Mouse (Mus musculus) lung, embryonic 15.5 days (tissue): Measurements from ENCODE around the gene Abi3. TPM values are rescaled to one million over a fixed set of nuclear protein-coding genes. Genes with fewer than 3 reads are reported as not detected.
"Not testable (repeated sequence)": the region's sequence is repeated elsewhere in the genome, so short reads cannot be mapped to it uniquely, and the experiment has no call there.

Experiments
- ATAC-seq: fragments of 200-750 bp; cut with Nextera tagmentation; 2 replicates; pipeline ENCODE4 v1.8.0; 2017; ENCODE audit warnings: moderate number of reproducible peaks, borderline replicate concordance; ENCODE audit not compliant: low FRiP score, low TSS enrichment; ENCODE audit errors: extremely low read depth
- H3K27ac ChIP-seq: fragments of 300-500 bp; sonication (generic); 2 replicates; pipeline ENCODE4 v1.5.1; 2015; ENCODE audit warnings: moderate library complexity, mild to moderate bottlenecking, inconsistent platforms
- H3K27me3 ChIP-seq: fragments of 300-500 bp; sonication (generic); 2 replicates; pipeline ENCODE4 v1.6.1; 2015; ENCODE audit warnings: inconsistent platforms
- H3K36me3 ChIP-seq: fragments of 300-500 bp; sonication (generic); 2 replicates; pipeline ENCODE4 v1.6.1; 2015; ENCODE audit warnings: inconsistent platforms
- H3K4me1 ChIP-seq: fragments of 300-500 bp; sonication (generic); 2 replicates; pipeline ENCODE4 v1.6.1; 2015; ENCODE audit warnings: inconsistent platforms
- H3K4me2 ChIP-seq: fragments of 300-500 bp; sonication (generic); 2 replicates; pipeline ENCODE4 v1.6.1; 2015; ENCODE audit warnings: inconsistent platforms, mild to moderate bottlenecking, moderate library complexity
- H3K4me3 ChIP-seq: fragments of 300-500 bp; sonication (generic); 2 replicates; pipeline ENCODE4 v1.5.1; 2015; ENCODE audit warnings: mild to moderate bottlenecking, inconsistent platforms
- H3K9ac ChIP-seq: fragments of 300-500 bp; sonication (generic); 2 replicates; pipeline ENCODE4 v1.6.1; 2015; ENCODE audit warnings: inconsistent platforms
- H3K9me3 ChIP-seq: fragments of 300-500 bp; sonication (generic); 2 replicates; pipeline ENCODE4 v1.6.1; 2016; ENCODE audit warnings: inconsistent platforms
- WGBS: fragments of 180-500 bp; shearing (Covaris S2); methylation state at CpG from one replicate; pipeline ENCODE4 v1.1.7; 2015; 5-methylcytosine and 5-hydroxymethylcytosine counted together
- polyA plus RNA-seq: library from polyadenylated mRNA; unstranded; fragments of >200 nt; fragmentation: Nextera tagmentation; extraction: Ambion mirVana; gene quantifications from 2 replicates; pipeline ENCODE4 v1.2.1, GENCODE M21; 2015

Abi3 gene
- polyA plus RNA-seq, result 11.4 and 19.7 TPM in 2 replicates

- Histone ChIP-seq H3K9ac (peak within 1 kb of the TSS; percentile 26), H3K9me3 (no peaks in the 10 kb centered on the region), H3K36me3 (no peaks in the 10 kb centered on the region), H3K27me3 (no peaks in the 10 kb centered on the region), H3K4me1 (peaks cover 17% of the 10 kb centered on the region), H3K27ac (peak within 1 kb of the TSS; percentile 83), H3K4me3 (peak within 1 kb of the TSS; percentile 36), H3K4me2 (peak within 1 kb of the TSS; percentile 44)
- 19% methylated on average over 11 of the region's 11 CpGs for WGBS
- ATAC-seq, result peak; percentile 71
Measured at GRCm38 (mm10) chr11:95842074-95842681, at the start of gene Abi3. Abi3 (minus strand) TSS chr11:95842476.

GRCm38 (mm10) chr11:95890462-95891051 lies 48.3 kb upstream of the Abi3 start:
- Histone ChIP-seq H3K4me1 (no peaks in the 10 kb centered on the region), H3K9ac (no peak overlapping the region), H3K9me3 (no peaks in the 10 kb centered on the region), H3K4me2 (no peak overlapping the region), H3K36me3 (no peaks in the 10 kb centered on the region), H3K4me3 (no peak overlapping the region), H3K27me3 (no peaks in the 10 kb centered on the region), H3K27ac (no peak overlapping the region)
- 57% methylated on average over 2 of the region's 2 CpGs for WGBS
- ATAC-seq, result no peak

DNA sequence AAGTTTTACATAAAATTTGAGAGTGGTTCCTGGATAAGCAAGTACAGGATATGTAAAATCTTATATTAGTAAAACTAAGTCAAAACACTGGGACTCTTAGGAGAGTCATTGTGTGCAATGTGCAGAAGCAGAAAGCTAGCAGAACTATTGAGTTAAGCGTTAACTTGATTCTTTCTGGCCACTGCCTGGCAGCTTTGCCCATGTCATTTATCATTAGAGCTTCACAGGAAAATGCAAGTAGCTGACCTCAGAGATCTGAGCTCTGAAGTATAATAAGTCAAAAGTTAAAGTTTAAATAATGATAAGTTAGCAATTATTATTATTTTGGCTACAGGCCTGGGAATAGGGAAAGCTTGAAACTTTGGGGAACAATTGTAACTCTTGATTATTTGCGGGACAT lies 37.6 kb upstream of the Abi3 start:
- not testable (repeated sequence) for H3K36me3 ChIP-seq, H3K9ac ChIP-seq, H3K4me2 ChIP-seq, H3K4me1 ChIP-seq, H3K4me3 ChIP-seq, H3K27ac ChIP-seq, H3K9me3 ChIP-seq, ATAC-seq, H3K27me3 ChIP-seq
- WGBS, result 66% methylated on average over 2 of the region's 2 CpGs

DNA sequence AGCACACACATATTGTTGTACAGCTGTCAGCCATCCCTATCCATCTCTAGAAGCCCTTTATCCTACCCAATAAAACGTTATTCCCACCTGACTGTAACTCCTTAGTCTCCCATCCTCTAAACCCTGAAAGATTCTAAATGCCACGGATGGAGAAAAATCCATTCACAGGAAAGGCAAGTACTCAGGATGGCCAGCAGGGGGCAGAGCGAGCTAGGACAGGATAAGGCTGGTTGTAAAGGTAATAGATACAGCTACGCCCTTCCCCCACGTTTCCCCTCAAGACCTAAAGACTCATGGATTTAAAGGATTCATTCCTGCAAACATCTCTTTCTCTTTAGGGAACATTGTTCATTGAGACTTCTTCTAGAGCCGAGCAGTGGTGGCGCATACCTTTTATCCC lies 34.0 kb upstream of the Abi3 start:
- ATAC-seq, result no peak
- WGBS, result 17% methylated on average over 7 of the region's 7 CpGs

GRCm38 (mm10) chr11:95875804-95876203 lies 33.5 kb upstream of the Abi3 start:
- H3K27ac ChIP-seq, result no peak overlapping the region
- no peak overlapping the region for H3K4me3 ChIP-seq
- H3K4me2 ChIP-seq, result no peak overlapping the region; the same call in 1 of the 2 replicates
- H3K9ac ChIP-seq, result no peak overlapping the region
- no peaks in the 10 kb centered on the region for H3K9me3 ChIP-seq
- H3K4me1 ChIP-seq, result no peaks in the 10 kb centered on the region
- 28% methylated on average over 9 of the region's 9 CpGs for WGBS
- H3K36me3 ChIP-seq, result no peaks in the 10 kb centered on the region
- no peak for ATAC-seq
- H3K27me3 ChIP-seq, result no peaks in the 10 kb centered on the region

More for the DNA sequence above, 34.0 kb upstream of the Abi3 start:
- no peak overlapping the region for H3K27ac ChIP-seq
- no peaks in the 10 kb centered on the region for H3K9me3 ChIP-seq
- no peaks in the 10 kb centered on the region; the same call in 1 of the 2 replicates for H3K27me3 ChIP-seq
- H3K36me3 ChIP-seq, result no peaks in the 10 kb centered on the region
- no peak overlapping the region for H3K4me2 ChIP-seq
- no peaks in the 10 kb centered on the region for H3K4me1 ChIP-seq
- no peak overlapping the region for H3K4me3 ChIP-seq
- no peak overlapping the region for H3K9ac ChIP-seq

- no peak overlapping the region for H3K9ac ChIP-seq
Measured at GRCm38 (mm10) chr11:95869918-95870470, 27.7 kb upstream of the Abi3 start.

DNA sequence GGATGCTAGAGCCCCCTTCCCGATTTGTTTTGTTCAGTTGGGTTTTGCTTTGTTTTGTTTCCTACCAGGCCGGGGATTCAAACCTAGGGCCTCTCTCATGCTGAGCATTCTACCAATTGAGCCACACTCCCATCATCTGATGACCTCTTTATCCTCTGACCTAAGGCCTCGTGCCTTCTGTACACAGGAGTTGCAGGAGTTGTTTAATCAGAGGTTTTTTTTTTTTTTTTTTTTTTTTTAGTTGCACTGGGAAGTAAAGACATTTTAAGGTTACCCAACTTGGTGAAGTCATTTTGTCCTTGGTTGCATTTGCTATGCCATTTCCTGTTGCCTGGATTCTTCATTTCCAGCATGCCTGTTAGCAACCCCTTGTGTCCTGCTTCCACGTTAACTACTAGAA lies 27.2 kb upstream of the Abi3 start:
- no peak overlapping the region for H3K4me3 ChIP-seq
- no peaks in the 10 kb centered on the region for H3K4me1 ChIP-seq
- no peaks in the 10 kb centered on the region for H3K36me3 ChIP-seq
- H3K9me3 ChIP-seq, result no peaks in the 10 kb centered on the region
- H3K9ac ChIP-seq, result no peak overlapping the region
- no peak for ATAC-seq
- H3K27ac ChIP-seq, result no peak overlapping the region
- 55% methylated on average over 4 of the region's 4 CpGs for WGBS
- no peaks in the 10 kb centered on the region for H3K27me3 ChIP-seq
- H3K4me2 ChIP-seq, result no peak overlapping the region

More at GRCm38 (mm10) chr11:95869918-95870470, 27.7 kb upstream of the Abi3 start:
- no peaks in the 10 kb centered on the region for H3K27me3 ChIP-seq
- H3K27ac ChIP-seq, result no peak overlapping the region
- H3K4me1 ChIP-seq, result no peaks in the 10 kb centered on the region
- H3K9me3 ChIP-seq, result no peaks in the 10 kb centered on the region
- no peaks in the 10 kb centered on the region for H3K36me3 ChIP-seq
- no peak for ATAC-seq
- 58% methylated on average over 6 of the region's 6 CpGs for WGBS
- H3K4me3 ChIP-seq, result no peak overlapping the region
- no peak overlapping the region for H3K4me2 ChIP-seq

GRCm38 (mm10) chr11:95861397-95861796 lies 19.1 kb upstream of the Abi3 start:
- no peak overlapping the region for H3K27ac ChIP-seq
- H3K4me2 ChIP-seq, result no peak overlapping the region
- H3K27me3 ChIP-seq, result no peaks in the 10 kb centered on the region
- no peak overlapping the region for H3K4me3 ChIP-seq
- H3K9ac ChIP-seq, result no peak overlapping the region
- ATAC-seq, result no peak
- H3K36me3 ChIP-seq, result no peaks in the 10 kb centered on the region
- H3K9me3 ChIP-seq, result no peaks in the 10 kb centered on the region
- H3K4me1 ChIP-seq, result peaks cover 15% of the 10 kb centered on the region
- WGBS, result 94% methylated on average over 8 of the region's 8 CpGs

DNA sequence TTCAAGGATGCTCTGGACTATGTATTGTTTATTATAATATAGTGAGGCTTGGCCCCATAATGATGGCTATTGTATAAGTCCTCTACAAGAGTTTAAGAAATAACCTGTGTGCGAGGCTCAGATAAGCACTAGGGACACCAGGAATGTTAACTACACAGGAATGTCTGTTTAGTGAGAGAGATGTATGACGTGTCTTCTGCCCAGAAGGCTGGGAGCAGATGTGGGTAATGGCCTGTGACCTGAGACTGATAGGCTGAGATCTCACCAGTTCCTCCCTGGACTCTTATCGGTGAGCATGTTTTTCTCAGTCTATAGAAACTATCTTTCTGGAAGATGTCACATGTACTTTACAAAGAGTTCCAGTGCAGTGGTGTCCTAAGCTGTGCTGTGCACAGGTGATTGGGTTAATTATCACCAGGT lies 17.8 kb upstream of the Abi3 start:
- no peaks in the 10 kb centered on the region for H3K27me3 ChIP-seq
- 10% methylated on average over 3 of the region's 3 CpGs for WGBS
- H3K4me3 ChIP-seq, result peak overlapping the region; percentile 72
- H3K9ac ChIP-seq, result peak overlapping the region; percentile 60
- H3K4me1 ChIP-seq, result peaks cover 15% of the 10 kb centered on the region
- peak overlapping the region; percentile 77 for H3K4me2 ChIP-seq
- H3K9me3 ChIP-seq, result no peaks in the 10 kb centered on the region
- ATAC-seq, result no peak
- H3K27ac ChIP-seq, result peak overlapping the region; percentile 96; the same call in 1 of the 2 replicates
- no peaks in the 10 kb centered on the region for H3K36me3 ChIP-seq

DNA sequence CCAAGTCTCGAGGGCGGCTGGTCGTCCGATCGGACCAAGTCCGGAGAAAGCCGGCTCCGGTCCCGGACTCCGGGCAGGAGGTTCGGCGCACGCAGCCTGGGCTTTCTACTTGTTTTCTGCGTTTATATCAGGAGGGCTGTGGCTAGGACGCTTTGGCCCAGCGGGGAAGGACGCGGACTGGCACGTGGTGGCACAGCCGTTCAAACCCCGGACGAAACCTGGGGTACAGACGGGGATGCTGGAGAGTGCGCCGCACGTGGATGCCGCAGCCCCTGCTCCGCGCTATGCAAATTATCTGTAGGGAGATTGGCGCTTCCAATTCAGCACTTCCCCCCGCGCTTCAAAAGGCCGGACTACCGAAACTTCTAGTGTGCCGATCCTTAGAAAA lies 17.2 kb upstream of the Abi3 start:
- under 1% methylated on average over 35 of the region's 35 CpGs for WGBS
- Histone ChIP-seq H3K4me2 (peak overlapping the region; percentile 77), H3K4me1 (peaks cover 15% of the 10 kb centered on the region), H3K9ac (peak overlapping the region; percentile 60), H3K27me3 (no peaks in the 10 kb centered on the region), H3K36me3 (no peaks in the 10 kb centered on the region), H3K4me3 (peak overlapping the region; percentile 72), H3K27ac (peak overlapping the region; percentile 96), H3K9me3 (no peaks in the 10 kb centered on the region)
- ATAC-seq, result peak; percentile 38; the same call in 1 of the 2 replicates

- H3K9me3 ChIP-seq, result no peaks in the 10 kb centered on the region
- under 1% methylated on average over 58 of the region's 58 CpGs for WGBS
- no peaks in the 10 kb centered on the region for H3K36me3 ChIP-seq
Measured at GRCm38 (mm10) chr11:95858528-95859467, 16.5 kb upstream of the Abi3 start.

More at GRCm38 (mm10) chr11:95858528-95859467, 16.5 kb upstream of the Abi3 start:
- Histone ChIP-seq H3K4me1 (peaks cover 15% of the 10 kb centered on the region), H3K4me2 (peak overlapping the region; percentile 77), H3K27me3 (no peaks in the 10 kb centered on the region), H3K27ac (peak overlapping the region; percentile 96), H3K9ac (peak overlapping the region; percentile 68), H3K4me3 (peak overlapping the region; percentile 72)
- ATAC-seq, result peak; percentile 99
